Mouse (Mus musculus) neural tube, embryonic 13.5 days (tissue): Measurements from ENCODE around the gene Epb41l2. TPM values are rescaled to one million over a fixed set of nuclear protein-coding genes. Genes with fewer than 3 reads are reported as not detected.
A peak's percentile ranks its signal among the peaks of the same experiment; 100 is the strongest.

Experiments used
- ATAC-seq: fragments of 200-750 bp; cut with Nextera tagmentation; 2 replicates; pipeline ENCODE4 v1.8.0; 2017; ENCODE audit warnings: low read depth, mild to moderate bottlenecking, moderate TSS enrichment, moderate library complexity
- H3K27ac ChIP-seq: fragments of 300-500 bp; sonication (generic); replicated peaks from 2 replicates; pipeline ENCODE4 v1.5.1; 2015; ENCODE audit warnings: moderate library complexity, mild to moderate bottlenecking, inconsistent platforms
- H3K27me3 ChIP-seq: fragments of 300-500 bp; sonication (generic); 2 replicates; pipeline ENCODE4 v1.6.1; 2015; ENCODE audit warnings: mild to moderate bottlenecking, inconsistent platforms
- H3K36me3 ChIP-seq: fragments of 300-500 bp; sonication (generic); 2 replicates; pipeline ENCODE4 v1.6.1; 2015; ENCODE audit warnings: mild to moderate bottlenecking, inconsistent platforms
- H3K4me1 ChIP-seq: fragments of 300-500 bp; sonication (generic); replicated peaks from 2 replicates; pipeline ENCODE4 v1.6.1; 2015; ENCODE audit warnings: inconsistent platforms
- H3K4me2 ChIP-seq: fragments of 300-500 bp; sonication (generic); 2 replicates; pipeline ENCODE4 v1.6.1; 2015; ENCODE audit warnings: inconsistent platforms, mild to moderate bottlenecking, moderate library complexity
- H3K4me3 ChIP-seq: fragments of 300-500 bp; sonication (generic); 2 replicates; pipeline ENCODE4 v1.5.1; 2015; ENCODE audit warnings: mild to moderate bottlenecking, inconsistent platforms
- H3K9ac ChIP-seq: fragments of 300-500 bp; sonication (generic); 2 replicates; pipeline ENCODE4 v1.6.1; 2015; ENCODE audit warnings: moderate library complexity, mild to moderate bottlenecking, inconsistent platforms
- H3K9me3 ChIP-seq: fragments of 300-500 bp; sonication (generic); 2 replicates; pipeline ENCODE4 v1.6.1; 2016; ENCODE audit warnings: inconsistent platforms
- WGBS: fragments of 180-500 bp; shearing (Covaris S2); methylation state at CpG from one replicate; pipeline ENCODE4 v1.1.7; 2015; 5-methylcytosine and 5-hydroxymethylcytosine counted together
- polyA plus RNA-seq: library from polyadenylated mRNA; unstranded; fragments of >200 nt; fragmentation: Nextera tagmentation; extraction: Ambion mirVana; gene quantifications from 2 replicates; pipeline ENCODE4 v1.2.1, GENCODE M21; 2015

Epb41l2 gene
- polyA plus RNA-seq, 1 experiment from 2014 or later: 29.1 TPM

DNA sequence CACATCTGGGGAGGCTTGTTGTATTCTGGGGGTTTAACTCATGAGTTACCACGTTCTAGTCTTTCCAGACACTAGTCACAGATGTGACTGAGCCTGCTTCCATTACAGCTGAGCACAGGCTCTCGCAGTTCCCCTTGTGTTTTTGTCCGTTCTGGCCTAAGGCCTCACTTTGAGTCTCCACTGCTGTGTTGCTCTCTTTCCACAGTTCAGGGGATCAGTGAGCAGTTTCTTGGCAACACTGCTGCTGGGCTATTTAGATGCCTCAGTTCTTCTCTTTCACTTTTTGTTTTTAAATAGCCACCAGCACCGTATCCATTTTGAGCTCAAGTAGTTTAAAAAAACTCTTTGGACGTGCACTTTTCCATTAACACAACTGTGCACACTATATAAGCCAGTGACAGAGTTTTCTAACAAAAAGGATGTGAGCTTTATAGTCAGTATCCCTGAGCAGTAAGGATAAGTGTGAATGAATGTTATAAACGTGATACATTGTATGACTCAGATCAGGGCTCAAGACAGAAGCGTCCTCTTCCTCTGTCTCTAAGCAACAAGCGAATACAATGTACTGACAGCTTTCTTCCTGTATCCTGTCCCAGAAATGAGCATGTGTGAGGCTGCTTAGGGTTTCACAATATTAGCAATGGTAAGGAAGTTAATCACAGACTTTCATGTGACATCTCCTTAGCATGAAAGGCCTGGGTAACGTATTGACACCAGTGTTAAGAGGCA is 28.1 kb upstream of the Epb41l2 start:
- H3K27ac ChIP-seq: no peak overlapping the region
- no peak overlapping the region for H3K4me2 ChIP-seq
- no peaks in the 10 kb centered on the region for H3K36me3 ChIP-seq
- H3K4me1 ChIP-seq: no peaks in the 10 kb centered on the region
- no peaks in the 10 kb centered on the region for H3K27me3 ChIP-seq
- no peak overlapping the region for H3K4me3 ChIP-seq
- H3K9me3 ChIP-seq: no peaks in the 10 kb centered on the region
- no peak for ATAC-seq
- H3K9ac ChIP-seq: no peak overlapping the region
- 61% methylated on average over 9 of the region's 9 CpGs for WGBS

GRCm38 (mm10) chr10:25333390-25334079 is 26.1 kb upstream of the Epb41l2 start:
- no peaks in the 10 kb centered on the region for H3K36me3 ChIP-seq
- H3K9ac ChIP-seq: no peak overlapping the region
- no peak for ATAC-seq
- H3K4me2 ChIP-seq: no peak overlapping the region
- H3K27me3 ChIP-seq: no peaks in the 10 kb centered on the region
- H3K9me3 ChIP-seq: no peaks in the 10 kb centered on the region
- 88% methylated on average over 4 of the region's 4 CpGs for WGBS
- no peak overlapping the region for H3K27ac ChIP-seq
- H3K4me3 ChIP-seq: no peak overlapping the region
- no peaks in the 10 kb centered on the region for H3K4me1 ChIP-seq

GRCm38 (mm10) chr10:25340675-25341074 is 18.9 kb upstream of the Epb41l2 start:
- no peak overlapping the region for H3K9ac ChIP-seq
- no peaks in the 10 kb centered on the region for H3K36me3 ChIP-seq
- 94% methylated on average over 5 of the region's 5 CpGs for WGBS
- no peak for ATAC-seq
- H3K9me3 ChIP-seq: peaks cover 7% of the 10 kb centered on the region
- no peak overlapping the region for H3K4me2 ChIP-seq
- no peaks in the 10 kb centered on the region for H3K27me3 ChIP-seq
- no peak overlapping the region for H3K27ac ChIP-seq
- no peak overlapping the region for H3K4me3 ChIP-seq
- no peaks in the 10 kb centered on the region for H3K4me1 ChIP-seq

GRCm38 (mm10) chr10:25342801-25343200 is 16.8 kb upstream of the Epb41l2 start:
- H3K36me3 ChIP-seq: no peaks in the 10 kb centered on the region
- no peak overlapping the region for H3K27ac ChIP-seq
- H3K9me3 ChIP-seq: peaks cover 7% of the 10 kb centered on the region
- H3K4me1 ChIP-seq: no peaks in the 10 kb centered on the region
- no peaks in the 10 kb centered on the region for H3K27me3 ChIP-seq
- no peak overlapping the region for H3K4me3 ChIP-seq
- no peak for ATAC-seq
- H3K9ac ChIP-seq: no peak overlapping the region
- H3K4me2 ChIP-seq: no peak overlapping the region

DNA sequence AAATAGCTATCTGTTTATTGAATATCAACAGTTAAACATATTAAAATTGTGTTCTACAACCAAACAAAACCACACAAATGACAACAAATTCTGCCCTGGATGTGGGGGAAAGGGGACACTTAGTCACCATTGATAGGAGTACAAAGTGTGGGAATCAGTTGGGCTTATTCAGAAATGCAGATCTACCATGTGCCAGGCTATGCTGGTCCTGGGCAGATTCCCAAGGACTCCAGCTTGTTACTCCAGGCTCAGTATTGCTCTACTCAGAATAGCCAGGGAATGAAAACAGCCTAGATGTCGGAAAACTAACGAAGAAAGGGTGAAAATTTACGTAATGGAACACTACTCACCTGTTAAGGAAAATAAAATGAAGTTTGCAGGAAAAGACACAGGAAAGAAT is 5.7 kb upstream of the Epb41l2 start:
- no peak overlapping the region for H3K9ac ChIP-seq
- 93% methylated on average over 3 of the region's 3 CpGs for WGBS
- H3K27ac ChIP-seq: no peak overlapping the region
- no peak overlapping the region for H3K4me3 ChIP-seq
- H3K27me3 ChIP-seq: no peaks in the 10 kb centered on the region
- no peaks in the 10 kb centered on the region for H3K4me1 ChIP-seq
- no peak overlapping the region for H3K4me2 ChIP-seq
- no peaks in the 10 kb centered on the region for H3K9me3 ChIP-seq
- ATAC-seq: no peak
- H3K36me3 ChIP-seq: no peaks in the 10 kb centered on the region

DNA sequence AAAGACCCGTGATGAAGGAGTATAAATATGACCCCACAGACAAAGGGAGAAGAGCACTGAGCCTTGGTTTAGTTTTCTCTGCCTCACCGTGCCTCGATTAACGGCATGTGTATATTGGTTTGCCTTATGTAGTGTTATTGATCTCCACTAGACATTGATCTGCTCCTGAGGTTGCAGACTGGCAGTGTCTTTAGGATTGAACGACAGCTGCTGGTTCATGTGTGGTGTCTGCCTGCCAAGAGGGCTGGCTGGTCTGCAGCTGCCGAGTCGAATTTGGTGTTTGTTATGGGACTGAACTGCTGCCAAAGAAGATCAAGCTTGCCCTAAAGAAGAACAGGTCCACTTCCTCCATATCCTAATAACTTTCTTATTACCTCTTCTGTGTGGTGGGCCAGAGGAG is 5.2 kb upstream of the Epb41l2 start:
- no peak overlapping the region for H3K4me3 ChIP-seq
- H3K27me3 ChIP-seq: no peaks in the 10 kb centered on the region
- H3K4me2 ChIP-seq: no peak overlapping the region
- 90% methylated on average over 7 of the region's 7 CpGs for WGBS
- H3K9ac ChIP-seq: no peak overlapping the region
- 0 out of 2 replicates have a peak, but pooled peaks cover 3% of the 10 kb centered on the region for H3K4me1 ChIP-seq
- no peaks in the 10 kb centered on the region for H3K9me3 ChIP-seq
- ATAC-seq: no peak
- no peaks in the 10 kb centered on the region for H3K36me3 ChIP-seq
- H3K27ac ChIP-seq: no peak overlapping the region

- H3K27me3 ChIP-seq: no peaks in the 10 kb centered on the region
- peak overlapping the region; percentile 80 for H3K4me2 ChIP-seq
- H3K36me3 ChIP-seq: no peaks in the 10 kb centered on the region
- ATAC-seq: peak; percentile 79
- H3K27ac ChIP-seq: peak overlapping the region; percentile 72
- WGBS: under 1% methylated on average over 49 of the region's 84 CpGs
- H3K9ac ChIP-seq: peak overlapping the region; percentile 86
- peak overlapping the region; percentile 76 for H3K4me3 ChIP-seq
- peaks cover 27% of the 10 kb centered on the region for H3K4me1 ChIP-seq
- H3K9me3 ChIP-seq: no peaks in the 10 kb centered on the region
These were observed 587 bp downstream of the Epb41l2 start for GRCm38 (mm10) chr10:25359959-25360811.

DNA sequence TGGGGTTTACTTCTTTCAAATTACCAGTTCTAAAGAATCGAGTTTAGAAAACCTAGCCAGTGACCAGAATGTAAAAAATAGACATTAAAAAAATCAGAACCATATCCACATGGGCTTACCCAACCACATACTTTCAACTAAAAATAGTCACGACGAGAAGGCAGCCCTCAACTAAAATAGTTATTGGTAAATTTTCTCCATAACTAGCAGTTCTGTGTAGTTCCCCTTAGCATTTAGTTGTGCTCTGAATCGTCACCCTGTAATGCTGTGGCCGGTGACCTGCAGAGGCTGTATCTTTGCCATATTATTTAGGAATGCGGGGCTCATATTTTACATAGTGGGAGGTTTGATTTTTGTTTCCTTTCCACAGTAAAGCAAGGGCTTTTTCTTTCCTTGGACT is 2.6 kb downstream of the Epb41l2 start:
- Histone ChIP-seq H3K27ac (no peak overlapping the region), H3K36me3 (no peaks in the 10 kb centered on the region), H3K4me1 (peaks cover 27% of the 10 kb centered on the region), H3K4me3 (no peak overlapping the region), H3K9ac (no peak overlapping the region), H3K27me3 (no peaks in the 10 kb centered on the region), H3K9me3 (no peaks in the 10 kb centered on the region), H3K4me2 (peak overlapping the region; percentile 80)
- no peak for ATAC-seq
- WGBS: 69% methylated on average over 6 of the region's 6 CpGs

GRCm38 (mm10) chr10:25365158-25365557 is 5.6 kb downstream of the Epb41l2 start:
- H3K9ac ChIP-seq: no peak overlapping the region
- H3K4me3 ChIP-seq: no peak overlapping the region
- no peak for ATAC-seq
- no peaks in the 10 kb centered on the region for H3K36me3 ChIP-seq
- H3K4me1 ChIP-seq: peaks cover 22% of the 10 kb centered on the region
- H3K9me3 ChIP-seq: no peaks in the 10 kb centered on the region
- H3K27me3 ChIP-seq: no peaks in the 10 kb centered on the region
- H3K27ac ChIP-seq: no peak overlapping the region
- H3K4me2 ChIP-seq: no peak overlapping the region
- 92% methylated on average over 7 of the region's 7 CpGs for WGBS

DNA sequence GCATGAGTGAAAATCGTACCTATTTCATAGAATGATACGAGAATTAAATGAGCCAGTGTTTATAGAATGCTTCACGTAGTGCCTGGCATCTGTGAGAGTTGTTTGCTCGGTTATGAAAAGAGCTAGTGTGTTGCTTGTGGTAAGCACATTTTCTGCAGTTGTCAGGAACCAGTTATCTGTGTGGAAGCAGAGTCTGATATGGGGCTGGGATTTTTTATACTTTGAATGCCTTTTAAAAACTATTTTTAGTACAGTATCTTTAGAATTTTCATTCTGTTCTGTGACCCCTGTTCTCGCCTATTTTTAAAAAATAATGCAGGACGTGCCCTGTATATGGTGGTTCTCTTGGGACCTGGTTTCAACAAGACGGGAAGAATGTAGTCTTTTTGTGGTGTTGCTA is 6.1 kb downstream of the Epb41l2 start:
- H3K4me3 ChIP-seq: no peak overlapping the region
- no peaks in the 10 kb centered on the region for H3K36me3 ChIP-seq
- H3K27ac ChIP-seq: no peak overlapping the region
- no peak for ATAC-seq
- H3K9me3 ChIP-seq: no peaks in the 10 kb centered on the region
- no peaks in the 10 kb centered on the region for H3K27me3 ChIP-seq
- H3K4me2 ChIP-seq: no peak overlapping the region
- H3K9ac ChIP-seq: no peak overlapping the region
- peaks cover 17% of the 10 kb centered on the region for H3K4me1 ChIP-seq
- 84% methylated on average over 7 of the region's 7 CpGs for WGBS

DNA sequence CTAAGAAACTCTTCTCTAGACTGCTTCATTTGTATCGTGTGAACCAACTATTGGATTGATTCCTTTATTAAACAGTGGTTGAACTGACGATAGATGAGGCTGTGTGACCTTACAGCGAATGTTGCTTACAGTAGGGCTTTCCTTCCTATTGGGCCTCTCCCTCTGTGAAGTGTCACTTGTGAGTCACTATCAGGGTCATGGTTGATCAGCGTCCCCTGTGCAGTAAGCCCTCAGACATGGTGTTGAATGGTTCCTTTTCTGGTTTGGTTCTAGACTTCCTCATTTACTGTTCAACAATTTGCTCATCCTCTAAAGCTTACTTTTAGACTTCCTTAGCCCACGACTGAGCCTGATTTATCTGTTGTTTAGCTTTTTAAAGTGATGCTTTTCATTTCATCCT is 7.1 kb downstream of the Epb41l2 start:
- 82% methylated on average over 5 of the region's 5 CpGs for WGBS
- no peak for ATAC-seq
- no peaks in the 10 kb centered on the region for H3K27me3 ChIP-seq
- no peak overlapping the region for H3K9ac ChIP-seq
- peaks cover 14% of the 10 kb centered on the region for H3K4me1 ChIP-seq
- no peaks in the 10 kb centered on the region for H3K36me3 ChIP-seq
- H3K4me3 ChIP-seq: no peak overlapping the region
- H3K27ac ChIP-seq: no peak overlapping the region
- no peaks in the 10 kb centered on the region for H3K9me3 ChIP-seq
- H3K4me2 ChIP-seq: no peak overlapping the region

GRCm38 (mm10) chr10:25368928-25369327 is 9.3 kb downstream of the Epb41l2 start:
- WGBS: 49% methylated on average over 3 of the region's 3 CpGs
- H3K9me3 ChIP-seq: no peaks in the 10 kb centered on the region
- H3K9ac ChIP-seq: no peak overlapping the region
- H3K4me1 ChIP-seq: peaks cover 18% of the 10 kb centered on the region
- H3K27me3 ChIP-seq: no peaks in the 10 kb centered on the region
- no peak overlapping the region for H3K27ac ChIP-seq
- no peak overlapping the region for H3K4me3 ChIP-seq
- H3K36me3 ChIP-seq: no peaks in the 10 kb centered on the region
- no peak for ATAC-seq
- no peak overlapping the region for H3K4me2 ChIP-seq
